Mouse (Mus musculus) erythroblast, embryonic 14.5 days (primary cell): ENCODE measurements around the gene Krt13. TPM values are rescaled to one million over a fixed set of nuclear protein-coding genes. Genes with fewer than 3 reads are reported as not detected.

ENCODE experiments used
- H3K27me3 ChIP-seq: 2 replicates; pipeline ENCODE4 v1.6.1; 2012; ENCODE audit warnings: inconsistent platforms; ENCODE audit not compliant: control insufficient read depth
- H3K36me3 ChIP-seq: 2 replicates; pipeline ENCODE4 v1.6.1; 2012; ENCODE audit warnings: mild to moderate bottlenecking, inconsistent platforms; ENCODE audit not compliant: control insufficient read depth
- H3K4me1 ChIP-seq: 2 replicates; pipeline ENCODE4 v1.6.1; 2012; ENCODE audit warnings: inconsistent platforms; ENCODE audit not compliant: control insufficient read depth
- H3K4me3 ChIP-seq: replicated peaks from 2 replicates; pipeline ENCODE3; 2012; ENCODE audit warnings: moderate library complexity, mild to moderate bottlenecking, inconsistent platforms
- H3K9me3 ChIP-seq: 2 replicates; pipeline ENCODE4 v1.6.1; 2012; ENCODE audit warnings: low read length, inconsistent platforms, mixed read lengths; ENCODE audit not compliant: control insufficient read depth
- GATA1 ChIP-seq: IDR thresholded peaks from 2 replicates; pipeline ENCODE4 v1.6.1; 2012; ENCODE audit warnings: low read length, inconsistent platforms, mixed read lengths
- TAL1 ChIP-seq: IDR thresholded peaks from 3 replicates; pipeline ENCODE4 v1.6.1; 2012; ENCODE audit warnings: low read length, inconsistent platforms, mixed read lengths
- polyA plus RNA-seq: library from polyadenylated mRNA; stranded (reverse); fragments of >175 nt; gene quantifications from 2 replicates; pipeline ENCODE4 v1.2.3, GENCODE M21; 2012

The Krt13 gene
- polyA plus RNA-seq, 1 experiment, result not detected

GRCm38 (mm10) chr11:100147566-100148353 is 26.4 kb upstream of the Krt13 start:
- Histone ChIP-seq H3K36me3 (no peaks in the 10 kb centered on the region), H3K4me1 (no peaks in the 10 kb centered on the region), H3K4me3 (no peak overlapping the region), H3K27me3 (peaks cover 26% of the 10 kb centered on the region), H3K9me3 (no peaks in the 10 kb centered on the region)
- TF ChIP-seq TAL1 (no peak), GATA1 (no peak)

DNA sequence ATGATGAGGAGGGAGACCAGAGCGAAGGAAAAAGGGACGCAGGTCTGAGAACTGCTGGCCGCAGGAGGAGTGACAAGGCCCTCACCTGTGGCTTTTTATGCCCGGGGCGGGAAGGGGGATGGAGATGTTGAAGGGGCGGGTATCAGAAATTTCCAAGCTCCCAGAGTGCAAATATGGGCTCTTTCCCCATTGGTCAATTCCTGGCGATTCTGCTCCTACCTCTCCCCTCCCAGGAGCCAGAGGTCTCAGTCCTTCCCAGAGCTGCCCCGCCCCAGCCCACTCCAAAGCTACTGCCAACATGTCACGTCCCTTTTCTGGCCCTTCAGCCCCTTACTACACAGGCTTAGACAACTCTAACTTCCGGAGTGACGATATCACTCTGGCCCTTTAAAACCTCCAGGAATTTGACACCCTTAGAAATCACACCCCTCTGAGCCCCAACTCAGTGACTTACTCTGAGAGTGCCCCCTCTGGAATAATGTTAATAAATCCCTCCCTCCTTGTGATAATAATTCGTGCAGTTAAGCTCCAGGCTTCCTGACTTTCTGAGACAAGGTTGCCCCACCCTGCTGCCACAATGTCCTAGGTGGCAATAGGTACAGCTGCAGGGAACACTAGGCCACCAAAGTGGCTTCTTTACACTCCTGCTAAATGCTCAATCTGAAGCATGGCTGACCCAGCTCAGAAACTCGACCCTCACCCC is 24.6 kb upstream of the Krt13 start:
- Histone ChIP-seq H3K36me3 (no peaks in the 10 kb centered on the region), H3K9me3 (no peaks in the 10 kb centered on the region), H3K4me1 (no peaks in the 10 kb centered on the region), H3K4me3 (no peak overlapping the region), H3K27me3 (peaks cover 26% of the 10 kb centered on the region)
- TF ChIP-seq TAL1 (no peak), GATA1 (no peak)

DNA sequence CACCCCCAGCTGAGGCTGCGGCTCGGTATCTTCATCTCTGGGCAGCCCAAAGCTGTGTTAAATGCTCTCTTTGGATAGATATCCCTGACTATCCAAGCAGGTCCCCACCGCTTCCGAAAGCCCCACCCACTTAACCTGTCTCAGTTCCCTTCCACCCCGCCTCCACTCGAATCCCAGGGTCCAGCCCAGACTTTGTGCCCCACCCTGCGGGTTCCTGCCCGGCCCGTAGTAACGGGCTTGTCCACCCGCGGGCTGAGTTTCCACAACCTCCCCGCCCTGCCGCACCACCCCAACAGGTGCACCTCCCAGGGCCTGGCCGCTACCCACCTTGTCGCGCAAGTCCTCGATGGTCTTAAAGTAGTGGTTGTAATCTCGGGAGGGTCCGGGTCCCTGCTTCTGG is 23.7 kb upstream of the Krt13 start:
- no peak for TF ChIP-seq TAL1
- TF ChIP-seq GATA1, result no peak
- Histone ChIP-seq H3K4me1 (no peaks in the 10 kb centered on the region), H3K36me3 (no peaks in the 10 kb centered on the region), H3K27me3 (peaks cover 26% of the 10 kb centered on the region), H3K4me3 (no peak overlapping the region), H3K9me3 (no peaks in the 10 kb centered on the region)

DNA sequence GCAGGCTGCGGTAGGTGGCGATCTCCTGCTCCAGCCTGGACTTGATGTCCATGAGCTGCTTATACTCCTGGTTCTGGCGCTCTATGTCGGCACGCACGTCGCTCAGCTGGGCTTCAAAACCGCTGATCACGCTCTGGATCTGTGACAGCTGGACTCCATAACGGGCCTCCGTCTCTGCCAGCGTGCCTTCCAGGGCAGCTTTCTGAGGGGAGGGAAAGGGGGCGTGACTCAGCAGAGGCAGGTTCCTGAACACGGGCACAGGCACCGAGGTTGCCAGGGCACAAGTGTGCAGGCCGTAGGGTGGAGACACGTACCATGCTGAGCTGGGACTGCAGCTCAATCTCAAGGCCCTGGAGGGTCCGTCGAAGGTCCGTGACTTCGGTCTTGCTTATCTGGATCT is 19.6 kb upstream of the Krt13 start:
- Histone ChIP-seq H3K9me3 (no peaks in the 10 kb centered on the region), H3K4me1 (no peaks in the 10 kb centered on the region), H3K36me3 (no peaks in the 10 kb centered on the region), H3K4me3 (no peak overlapping the region), H3K27me3 (peaks cover 17% of the 10 kb centered on the region)
- TF ChIP-seq TAL1 (no peak), GATA1 (no peak)

GRCm38 (mm10) chr11:100139391-100139790 is 18.0 kb upstream of the Krt13 start:
- Histone ChIP-seq H3K4me3 (no peak overlapping the region), H3K9me3 (no peaks in the 10 kb centered on the region), H3K27me3 (peaks cover 3% of the 10 kb centered on the region), H3K4me1 (peaks cover under 1% of the 10 kb centered on the region; the same call in 1 of the 2 replicates), H3K36me3 (no peaks in the 10 kb centered on the region)
- TF ChIP-seq TAL1, result no peak
- no peak for TF ChIP-seq GATA1

- Histone ChIP-seq H3K4me1 (peaks cover 6% of the 10 kb centered on the region), H3K27me3 (no peaks in the 10 kb centered on the region; the same call in 1 of the 2 replicates), H3K36me3 (no peaks in the 10 kb centered on the region), H3K9me3 (no peaks in the 10 kb centered on the region), H3K4me3 (no peak overlapping the region)
- TF ChIP-seq GATA1 (no peak), TAL1 (no peak)
These were observed 17.4 kb upstream of the Krt13 start for GRCm38 (mm10) chr11:100138809-100139208.

DNA sequence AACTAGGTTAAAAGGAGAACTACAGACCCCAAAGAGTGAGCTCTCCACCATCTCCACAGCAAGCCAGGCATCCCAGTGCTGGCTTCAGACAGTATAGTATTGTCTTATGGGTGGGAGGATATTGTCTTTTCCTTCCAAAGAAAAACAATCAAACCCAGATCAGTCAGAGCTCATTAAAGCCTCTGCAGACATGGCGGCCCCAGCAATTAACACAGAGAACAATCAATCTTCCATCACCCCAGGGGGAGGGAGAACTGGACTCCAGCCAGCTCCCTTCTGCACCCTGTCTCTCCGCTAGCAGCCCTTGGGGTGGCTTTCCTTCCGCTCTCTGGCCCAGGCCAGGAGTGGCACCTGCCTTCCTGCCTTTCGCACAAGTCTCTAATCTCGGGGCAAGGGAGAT is 16.3 kb upstream of the Krt13 start:
- Histone ChIP-seq H3K4me1 (peaks cover 12% of the 10 kb centered on the region), H3K27me3 (no peaks in the 10 kb centered on the region), H3K36me3 (no peaks in the 10 kb centered on the region), H3K4me3 (no peak overlapping the region), H3K9me3 (no peaks in the 10 kb centered on the region)
- TF ChIP-seq GATA1 (no peak), TAL1 (no peak)

DNA sequence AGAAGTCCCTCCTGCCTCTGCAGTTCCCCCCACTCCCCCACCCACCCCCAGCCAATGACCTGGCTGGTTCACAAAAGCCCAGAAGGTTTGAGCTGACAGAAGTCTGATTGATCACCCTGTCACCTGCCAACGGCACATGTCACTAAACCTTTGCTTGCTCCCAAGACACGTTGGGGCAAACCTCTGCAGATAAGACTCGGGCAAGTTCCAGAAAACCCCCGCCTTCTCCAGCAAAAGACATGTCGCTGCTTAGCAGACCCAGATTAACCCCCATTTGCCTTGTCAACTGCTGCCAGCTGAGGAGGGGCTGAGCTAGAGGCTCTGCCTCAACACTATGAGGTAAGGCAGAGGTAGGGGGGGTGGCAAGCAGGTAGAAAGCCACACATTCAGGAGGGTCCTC is 15.2 kb upstream of the Krt13 start:
- H3K9me3 ChIP-seq, result no peaks in the 10 kb centered on the region
- H3K27me3 ChIP-seq, result no peaks in the 10 kb centered on the region
- no peak overlapping the region for H3K4me3 ChIP-seq
- H3K4me1 ChIP-seq, result peaks cover 17% of the 10 kb centered on the region
- no peaks in the 10 kb centered on the region for H3K36me3 ChIP-seq
- no peak for TF ChIP-seq GATA1
- no peak for TF ChIP-seq TAL1

- Histone ChIP-seq H3K36me3 (no peaks in the 10 kb centered on the region), H3K27me3 (no peaks in the 10 kb centered on the region), H3K9me3 (no peaks in the 10 kb centered on the region), H3K4me1 (peaks cover 18% of the 10 kb centered on the region), H3K4me3 (no peak within 1 kb of the TSS)
- TF ChIP-seq TAL1, result no peak
- TF ChIP-seq GATA1, result no peak
These were observed 14.4 kb upstream of the Krt13 start, which contains the start of gene Krt15 for GRCm38 (mm10) chr11:100135731-100136130. TSS of gene Krt15 (minus strand) at chr11:100135928.

- TF ChIP-seq GATA1 (no peak), TAL1 (no peak)
These were observed 3.5 kb upstream of the Krt13 start for GRCm38 (mm10) chr11:100124901-100125300.

More at GRCm38 (mm10) chr11:100124901-100125300, 3.5 kb upstream of the Krt13 start:
- H3K4me3 ChIP-seq, result no peak overlapping the region
- H3K4me1 ChIP-seq, result peaks cover 21% of the 10 kb centered on the region
- no peaks in the 10 kb centered on the region for H3K27me3 ChIP-seq
- no peaks in the 10 kb centered on the region for H3K9me3 ChIP-seq
- H3K36me3 ChIP-seq, result no peaks in the 10 kb centered on the region
